Mouse (Mus musculus) gastrocnemius, adult 8-10 months (tissue): Measurements from ENCODE around the gene AU018091. TPM values are rescaled to one million over a fixed set of nuclear protein-coding genes. Genes with fewer than 3 reads are reported as not detected.
"Not testable (repeated sequence)": the region's sequence is repeated elsewhere in the genome, so short reads cannot be mapped to it uniquely, and the experiment has no call there.

Source experiments
- DNase-seq, 2 experiments: peaks; one replicate each; pipeline ENCODE4 v3.0.0; 2022; ENCODE audit warnings: low spot score in 2 of 2
- microRNA-seq: library from miRNA; unstranded; fragments of <30 nt; microRNA quantifications from one replicate; pipeline ENCODE4 v1.2.0, GENCODE M21; 2022
- total RNA-seq, 4 experiments: library from RNA; stranded (reverse); gene quantifications; 2 replicates each; pipeline ENCODE4 v1.2.4; 2022

The AU018091 gene
- total RNA-seq, 4 experiments from 2014 or later = not detected

- no peak for DNase-seq
Measured at GRCm38 (mm10) chr7:3166270-3166669, 2.7 kb downstream of the AU018091 start.

- no peak for DNase-seq
Measured at GRCm38 (mm10) chr7:3164991-3165390, 4.0 kb downstream of the AU018091 start.

GRCm38 (mm10) chr7:3164381-3164780 is 4.6 kb downstream of the AU018091 start:
- no peak for DNase-seq

- no peak for DNase-seq
Measured at GRCm38 (mm10) chr7:3150376-3150775, 18.6 kb downstream of the AU018091 start.

- DNase-seq = no peak
Measured at GRCm38 (mm10) chr7:3146072-3146471, 22.9 kb downstream of the AU018091 start.

GRCm38 (mm10) chr7:3143329-3143728 is 25.7 kb downstream of the AU018091 start:
- DNase-seq = no peak

GRCm38 (mm10) chr7:3135606-3136005 is 33.4 kb downstream of the AU018091 start:
- DNase-seq = no peak

- no peak for DNase-seq
Measured at GRCm38 (mm10) chr7:3134654-3135053, 34.3 kb downstream of the AU018091 start.

- no peak for DNase-seq
Measured at GRCm38 (mm10) chr7:3130342-3130741, 38.7 kb downstream of the AU018091 start.

GRCm38 (mm10) chr7:3128564-3128963 is 40.4 kb downstream of the AU018091 start:
- DNase-seq = not testable (repeated sequence)

- not testable (repeated sequence) for DNase-seq
Measured at GRCm38 (mm10) chr7:3111193-3111592, 57.8 kb downstream of the AU018091 start.

- DNase-seq = not testable (repeated sequence)
Measured at GRCm38 (mm10) chr7:3106516-3107077, 62.4 kb downstream of the AU018091 start.

Small RNA genes within 50 kb of the gene (microRNA-seq; reads per million reads assigned to microRNA genes)
- gene Mir290a = not detected
- not detected for gene Mir290b
- gene Mir291a = not detected
- not detected for gene Mir292
- not detected for gene Mir292b

Other genes starting within 250 kb of the AU018091 start
- gene Nlrp12, start 80.5 kb upstream of the AU018091 start, total RNA-seq = not detected
- gene Myadm, start 119.9 kb upstream of the AU018091 start, total RNA-seq = 10 to 100 TPM; 11.7 to 19.2 (median 14.7) TPM
- gene Prkcg, start 120.0 kb upstream of the AU018091 start, total RNA-seq = under 1 TPM; 0.29 to 0.94 (median 0.67) TPM
- 10 to 100 TPM in 3 of 4 experiments, 1 to 10 TPM in 1; 8.5 to 16.4 (median 13.6) TPM for gene Cacng7, start 163.8 kb upstream of the AU018091 start, total RNA-seq
- gene Cacng8, start 221.5 kb upstream of the AU018091 start, total RNA-seq = not detected